Mouse (Mus musculus) ES-E14 (cell line): ENCODE results near the gene Acaca.

Experiments used
- CHD2 ChIP-seq: IDR thresholded peaks from 2 replicates; pipeline ENCODE4 v1.6.1; 2014; ENCODE audit warnings: mild to moderate bottlenecking, low read depth, low read length, inconsistent platforms
- HCFC1 ChIP-seq: IDR thresholded peaks from 2 replicates; pipeline ENCODE4 v1.6.1; 2012; ENCODE audit warnings: low read length, inconsistent platforms, borderline replicate concordance; ENCODE audit not compliant: insufficient read depth
- MAFK ChIP-seq: IDR thresholded peaks from 2 replicates; pipeline ENCODE4 v1.6.1; 2014; ENCODE audit warnings: mild to moderate bottlenecking, low read depth, low read length, inconsistent platforms; ENCODE audit not compliant: insufficient read depth

DNA sequence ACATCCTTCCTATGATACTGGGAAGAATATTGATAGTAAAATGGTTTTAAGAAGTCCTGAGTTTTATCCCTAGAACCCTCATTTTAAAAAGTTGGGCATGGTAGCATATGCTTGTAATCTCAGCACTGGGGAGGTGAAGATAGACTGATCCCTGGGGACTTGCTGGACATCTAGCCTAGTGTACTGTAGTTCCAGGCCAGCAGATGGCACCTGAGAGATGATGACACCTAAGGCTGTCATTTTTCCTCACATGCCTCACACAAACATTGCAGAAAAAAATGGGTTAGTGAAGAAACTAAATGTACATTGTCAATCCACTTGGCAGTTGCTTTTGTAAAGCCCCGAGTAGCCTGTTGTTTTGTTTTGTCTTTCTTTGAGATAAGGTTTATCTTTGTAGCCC lies 235.8 kb downstream of the Acaca start:
- TF ChIP-seq CHD2, result no peak
- no peak for TF ChIP-seq MAFK
- TF ChIP-seq HCFC1, result no peak
